Mouse (Mus musculus) MEL (cell line): ENCODE data around the gene Egfl8. TPM values are rescaled to one million over a fixed set of nuclear protein-coding genes. Genes with fewer than 3 reads are reported as not detected.

ENCODE experiments used
- DNase-seq: peaks from one replicate; pipeline ENCODE4 v3.0.0; 2011; ENCODE audit warnings: low read depth, low spot score
- H3K27ac ChIP-seq: 2 replicates; pipeline ENCODE4 v1.5.1; 2012; ENCODE audit warnings: low read depth, mild to moderate bottlenecking, control low read depth, low read length, moderate library complexity; ENCODE audit not compliant: control insufficient read depth
- H3K27me3 ChIP-seq, 2 experiments: fragments of 150-350 bp in 1 of 2; sonication (generic) in 1 of 2; 2 replicates each; pipeline ENCODE4 v1.6.1; 2012; ENCODE audit warnings: low read length in 2 of 2, mild to moderate bottlenecking in 2 of 2, improper control_type of control experiment in 1 of 2, moderate library complexity in 1 of 2; ENCODE audit not compliant: insufficient read depth in 2 of 2, control insufficient read depth in 1 of 2
- H3K36me3 ChIP-seq, 2 experiments: 2 replicates each; pipeline ENCODE4 v1.6.1; 2012 to 2014; ENCODE audit warnings: low read length in 2 of 2, improper control_type of control experiment in 1 of 2, inconsistent platforms in 1 of 2, mild to moderate bottlenecking in 1 of 2; ENCODE audit not compliant: insufficient read depth in 2 of 2, control insufficient read depth in 1 of 2
- H3K4me1 ChIP-seq, 2 experiments: fragments of 150-350 bp in 1 of 2; sonication (generic) in 1 of 2; 2 replicates each; pipeline ENCODE4 v1.6.1; 2012; ENCODE audit warnings: low read length in 2 of 2, improper control_type of control experiment in 1 of 2, mild to moderate bottlenecking in 1 of 2; ENCODE audit not compliant: insufficient read depth in 2 of 2, control insufficient read depth in 1 of 2
- H3K4me3 ChIP-seq, 2 experiments: fragments of 150-350 bp in 1 of 2; sonication (generic) in 1 of 2; 2 replicates each; pipeline ENCODE4 v1.5.1; 2012; ENCODE audit warnings: low read depth in 2 of 2, low read length in 2 of 2, mild to moderate bottlenecking in 2 of 2, moderate library complexity in 2 of 2, control low read depth in 1 of 2, improper control_type of control experiment in 1 of 2; ENCODE audit not compliant: control insufficient read depth in 1 of 2, insufficient read depth in 1 of 2
- H3K79me2 ChIP-seq: 2 replicates; pipeline ENCODE4 v1.6.1; 2012; ENCODE audit warnings: mild to moderate bottlenecking, low read length, moderate library complexity; ENCODE audit not compliant: control insufficient read depth, poor library complexity, insufficient read depth
- H3K9ac ChIP-seq: 2 replicates; pipeline ENCODE4 v1.6.1; 2012; ENCODE audit warnings: low read depth, mild to moderate bottlenecking, control low read depth, low read length, moderate library complexity; ENCODE audit not compliant: control insufficient read depth, poor library complexity, severe bottlenecking
- H3K9me3 ChIP-seq: fragments of 150-350 bp; sonication (generic); replicated peaks from 2 replicates; pipeline ENCODE4 v1.6.1; 2012; ENCODE audit warnings: mild to moderate bottlenecking, low read length, improper control_type of control experiment, moderate library complexity; ENCODE audit not compliant: insufficient read depth
- CHD1 ChIP-seq: IDR thresholded peaks from 2 replicates; pipeline ENCODE4 v1.6.1; 2012; ENCODE audit warnings: low read depth, mild to moderate bottlenecking, inconsistent platforms, low read length, improper control_type of control experiment
- CTCF ChIP-seq, 3 experiments: IDR thresholded peaks in 2 of 3; conservative IDR thresholded peaks in 1 of 3; 2 replicates each; pipeline ENCODE4 v1.5.1; 2011 to 2012; ENCODE audit warnings: low read length in 3 of 3, low read depth in 2 of 3, mild to moderate bottlenecking in 2 of 3, improper control_type of control experiment in 1 of 3, inconsistent platforms in 1 of 3, mixed read lengths in 1 of 3, moderate library complexity in 1 of 3; ENCODE audit not compliant: control insufficient read depth in 1 of 3, insufficient read depth in 1 of 3, poor library complexity in 1 of 3, severe bottlenecking in 1 of 3
- E2F4 ChIP-seq: IDR thresholded peaks from 2 replicates; pipeline ENCODE4 v1.6.1; 2011; ENCODE audit warnings: low read depth, low read length, improper control_type of control experiment, borderline replicate concordance
- ELF1 ChIP-seq: IDR thresholded peaks from 2 replicates; pipeline ENCODE4 v1.6.1; 2014; ENCODE audit warnings: low read depth, mild to moderate bottlenecking, inconsistent platforms, low read length, improper control_type of control experiment, moderate library complexity
- GATA1 ChIP-seq: IDR thresholded peaks from 2 replicates; pipeline ENCODE4 v1.6.1; 2011; ENCODE audit warnings: low read depth, low read length, improper control_type of control experiment
- HCFC1 ChIP-seq: IDR thresholded peaks from 2 replicates; pipeline ENCODE4 v1.6.1; 2012; ENCODE audit warnings: low read depth, mild to moderate bottlenecking, inconsistent platforms, low read length, improper control_type of control experiment, moderate library complexity
- JUND ChIP-seq: IDR thresholded peaks from 2 replicates; pipeline ENCODE4 v1.6.1; 2011; ENCODE audit warnings: low read depth, mild to moderate bottlenecking, improper control_type of control experiment, low read length
- MAX ChIP-seq: IDR thresholded peaks from 2 replicates; pipeline ENCODE4 v1.6.1; 2011; ENCODE audit warnings: low read length, improper control_type of control experiment
- MAZ ChIP-seq: IDR thresholded peaks from 2 replicates; pipeline ENCODE4 v1.6.1; 2012; ENCODE audit warnings: low read depth, mild to moderate bottlenecking, inconsistent platforms, low read length, improper control_type of control experiment
- MXI1 ChIP-seq: IDR thresholded peaks from 2 replicates; pipeline ENCODE4 v1.6.1; 2011; ENCODE audit warnings: mild to moderate bottlenecking, low read depth, low read length, improper control_type of control experiment
- MYC ChIP-seq: IDR thresholded peaks from 2 replicates; pipeline ENCODE4 v1.6.1; 2011; ENCODE audit warnings: low read depth, mild to moderate bottlenecking, low read length, improper control_type of control experiment, moderate library complexity
- NELFE ChIP-seq: IDR thresholded peaks from 2 replicates; pipeline ENCODE4 v1.6.1; 2011; ENCODE audit warnings: low read depth, low read length, improper control_type of control experiment
- NRF1 ChIP-seq: IDR thresholded peaks from 2 replicates; pipeline ENCODE4 v1.6.1; 2014; ENCODE audit warnings: low read depth, mild to moderate bottlenecking, inconsistent platforms, low read length, improper control_type of control experiment, moderate library complexity; ENCODE audit not compliant: poor library complexity, insufficient read depth, severe bottlenecking
- POLR2A ChIP-seq, 2 experiments: IDR thresholded peaks; 2 replicates each; pipeline ENCODE4 v1.6.1; 2011 to 2012; ENCODE audit warnings: low read length in 2 of 2, mild to moderate bottlenecking in 2 of 2, control low read depth in 1 of 2, improper control_type of control experiment in 1 of 2, low read depth in 1 of 2, moderate library complexity in 1 of 2; ENCODE audit not compliant: control insufficient read depth in 1 of 2, insufficient read depth in 1 of 2, poor library complexity in 1 of 2
- POLR2AphosphoS2 ChIP-seq: IDR thresholded peaks from 2 replicates; pipeline ENCODE4 v1.6.1; 2011; ENCODE audit warnings: low read length, improper control_type of control experiment
- RAD21 ChIP-seq: IDR thresholded peaks from 2 replicates; pipeline ENCODE4 v1.6.1; 2011; ENCODE audit warnings: mild to moderate bottlenecking, low read depth, low read length, improper control_type of control experiment
- RCOR1 ChIP-seq: IDR thresholded peaks from 2 replicates; pipeline ENCODE4 v1.6.1; 2012; ENCODE audit warnings: low read depth, mild to moderate bottlenecking, inconsistent platforms, low read length, improper control_type of control experiment
- SIN3A ChIP-seq: IDR thresholded peaks from 2 replicates; pipeline ENCODE4 v1.6.1; 2012; ENCODE audit warnings: low read length, improper control_type of control experiment, inconsistent platforms
- SMC3 ChIP-seq: IDR thresholded peaks from 2 replicates; pipeline ENCODE4 v1.6.1; 2011; ENCODE audit warnings: low read depth, low read length, improper control_type of control experiment
- TAL1 ChIP-seq: IDR thresholded peaks from 2 replicates; pipeline ENCODE4 v1.6.1; 2012; ENCODE audit warnings: mild to moderate bottlenecking, inconsistent platforms, low read length, moderate library complexity, mixed read lengths
- USF1 ChIP-seq: IDR thresholded peaks from 2 replicates; pipeline ENCODE4 v1.6.1; 2014; ENCODE audit warnings: low read depth, mild to moderate bottlenecking, inconsistent platforms, low read length, improper control_type of control experiment, moderate library complexity
- ZNF384 ChIP-seq: IDR thresholded peaks from 2 replicates; pipeline ENCODE4 v1.6.1; 2012; ENCODE audit warnings: low read depth, mild to moderate bottlenecking, inconsistent platforms, low read length, improper control_type of control experiment
- polyA plus RNA-seq, 2 experiments: library from polyadenylated mRNA; stranded (reverse) in 1 of 2; unstranded in 1 of 2; fragments of >175 nt in 1 of 2; fragments of >200 nt in 1 of 2; gene quantifications; 2 replicates each; pipeline versions ENCODE4 v1.2.1 to v1.2.4; 2012; ENCODE audit warnings: low replicate concordance in 2 of 2, low read depth in 1 of 2; ENCODE audit not compliant: insufficient read length in 2 of 2, insufficient read depth in 1 of 2, missing spikeins in 1 of 2
- total RNA-seq: library from RNA; depleted of rRNA; stranded (reverse); fragments of 300-350 nt; gene quantifications from 2 replicates; pipeline ENCODE4 v1.2.3, GENCODE M21; 2012

The Egfl8 gene
- total and polyA plus RNA-seq, 3 experiments, result 0.89 to 1.6 TPM; not detected in 1

GRCm38 (mm10) chr17:34641945-34642344, 26.2 kb upstream of the Egfl8 start:
- H3K9me3 ChIP-seq, result no peaks in the 10 kb centered on the region
- H3K27me3 ChIP-seq, result peaks cover 5 to 9% of the 10 kb centered on the region in 2 experiments; a peak in 3 of 4 replicates
- H3K4me1 ChIP-seq, result peaks cover 0 to 12% of the 10 kb centered on the region in 2 experiments; a peak in 2 of 4 replicates
- DNase-seq, result no peak
- TF ChIP-seq ZNF384 (no peak), POLR2A (IDR thresholded peaks at IDR 0.05; ENCODE audit: control insufficient read depth in 1 of 2, insufficient read depth in 1 of 2, low read depth in 1 of 2, low read length in 2 of 2, poor library complexity in 1 of 2) (no peak), TAL1 (no peak), RAD21 (no peak), E2F4 (no peak), NRF1 (no peak), ELF1 (no peak), MYC (no peak)
- H3K9ac ChIP-seq, result no peak overlapping the region
- H3K27ac ChIP-seq, result no peak overlapping the region
- no peak overlapping the region for H3K4me3 ChIP-seq
- peaks cover 0 to 7% of the 10 kb centered on the region in 2 experiments; a peak in 2 of 4 replicates for H3K36me3 ChIP-seq
- H3K79me2 ChIP-seq, result no peaks in the 10 kb centered on the region

- no peaks in the 10 kb centered on the region for H3K79me2 ChIP-seq
- no peak for DNase-seq
- H3K9ac ChIP-seq, result no peak overlapping the region
- H3K27me3 ChIP-seq, result peaks cover 5 to 12% of the 10 kb centered on the region in 2 experiments; a peak in 3 of 4 replicates
- H3K27ac ChIP-seq, result no peak overlapping the region
- H3K4me3 ChIP-seq, result no peak overlapping the region
- peaks cover 0 to 7% of the 10 kb centered on the region in 2 experiments; a peak in 2 of 4 replicates for H3K36me3 ChIP-seq
- peaks cover 0 to 12% of the 10 kb centered on the region in 2 experiments; a peak in 2 of 4 replicates for H3K4me1 ChIP-seq
- H3K9me3 ChIP-seq, result no peaks in the 10 kb centered on the region
- TF ChIP-seq MAX (no peak), JUND (no peak), CHD1 (no peak), USF1 (no peak), POLR2A (IDR thresholded peaks at IDR 0.05; ENCODE audit: control insufficient read depth in 1 of 2, insufficient read depth in 1 of 2, low read depth in 1 of 2, low read length in 2 of 2, poor library complexity in 1 of 2) (no peak), RCOR1 (no peak), MYC (no peak), SIN3A (no peak), HCFC1 (no peak), GATA1 (no peak), MAZ (no peak), MXI1 (no peak), POLR2AphosphoS2 (no peak), ELF1 (no peak), CTCF (IDR thresholded peaks at IDR 0.05 in 2 of 3, conservative IDR thresholded peaks at IDR 0.05 in 1 of 3; ENCODE audit: control insufficient read depth in 1 of 3, insufficient read depth in 1 of 3, low read depth in 2 of 3, low read length in 3 of 3, poor library complexity in 1 of 3, severe bottlenecking in 1 of 3) (no peak), SMC3 (no peak), NELFE (no peak)
- TF ChIP-seq, all 39 proteins: peak for 0
Measured at GRCm38 (mm10) chr17:34640778-34641601, 25.2 kb upstream of the Egfl8 start.
